Mouse (Mus musculus) bone marrow, adult 2 months (tissue): ENCODE measurements around the gene Abr.

ENCODE experiments used
- CTCF ChIP-seq: fragments of 200-500 bp; IDR thresholded peaks from 2 replicates; pipeline ENCODE4 v1.5.1; 2011; ENCODE audit warnings: low read length, control low read depth; ENCODE audit not compliant: control insufficient read depth, insufficient read depth
- POLR2A ChIP-seq: fragments of 200-500 bp; IDR thresholded peaks from 2 replicates; pipeline ENCODE4 v1.6.1; 2011; ENCODE audit warnings: low read depth, mild to moderate bottlenecking, control low read depth, low read length, borderline replicate concordance; ENCODE audit not compliant: control insufficient read depth

- TF ChIP-seq CTCF (no peak; the same call in 1 of the 2 replicates), POLR2A (no peak)
These were observed 223.1 kb downstream of the Abr start, which contains the start of gene Nxn for GRCm38 (mm10) chr11:76398798-76399586.
